ENCODE assay signal across 28 mouse cellular contexts in genomic region chr4:56124515-56124914, GRCm38 (mm10).
DNase-seq lines count a peak whose midpoint lies in the region; ATAC-seq and TF ChIP-seq lines count a peak whose summit lies in the region.
"Had no signal": no experiment of that assay in that cellular context is flagged by ENCODE, and none has a peak within 500 bp of the region (broad histone marks: within the 10 kb centered on the region; RNA-seq: fewer than 3 reads in every experiment).

No protein-coding gene starts in this region.

- H3K27me3 ChIP-seq in heart, embryonic 13.5 days (replicated peaks): no peaks in the 10 kb centered on the region
- H3K27me3 ChIP-seq in heart, embryonic 15.5 days: no peaks in the 10 kb centered on the region
- no peaks in the 10 kb centered on the region for H3K27me3 ChIP-seq in heart, postnatal 0 days (ENCODE audit: control insufficient read depth, insufficient read depth, low read length)
- H3K27me3 ChIP-seq: CH12.LX; embryonic facial prominence, embryonic 13.5 days; embryonic facial prominence, embryonic 15.5 days; forebrain, embryonic 12.5 days; Patski had no signal

- no peak for TF ChIP-seq CTCF in heart, postnatal 0 days (IDR thresholded peaks at IDR 0.05; ENCODE audit: low read depth)

- H3K4me1 ChIP-seq in heart, embryonic 13.5 days: peaks cover 15% of the 10 kb centered on the region; the same call in 1 of the 2 replicates
- peaks cover 10% of the 10 kb centered on the region; the same call in 1 of the 2 replicates for H3K4me1 ChIP-seq in heart, embryonic 15.5 days (replicated peaks)
- no peaks in the 10 kb centered on the region for H3K4me1 ChIP-seq in heart, postnatal 0 days (ENCODE audit: control insufficient read depth, insufficient read depth)
- H3K4me1 ChIP-seq: embryonic facial prominence, embryonic 15.5 days; forebrain, embryonic 10.5 days had no signal

- no peak for DNase-seq in heart, adult 11 months
- no peak for DNase-seq in heart, postnatal 4 days
- peak; percentile 63 for DNase-seq in heart, postnatal 0 days (ENCODE audit: low spot score)
- no peak for DNase-seq in heart, postnatal 25 days (ENCODE audit: low spot score)
- DNase-seq: adrenal gland, adult 8-10 months; adrenal gland, postnatal 14 days; adrenal gland, postnatal 36 days; B cell, adult 2 months; cerebellum, adult 11-12 months; cerebellum, adult 2 months; cerebellum, adult 9-10 months; cerebellum, postnatal 10 days; cerebellum, postnatal 25 days; embryo, embryonic 11 days had no signal

- no peaks in the 10 kb centered on the region for H3K9me3 ChIP-seq in heart, embryonic 13.5 days
- no peaks in the 10 kb centered on the region for H3K9me3 ChIP-seq in heart, embryonic 15.5 days (replicated peaks)
- H3K9me3 ChIP-seq in heart, postnatal 0 days (replicated peaks; ENCODE audit: control insufficient read depth, low read length): no peaks in the 10 kb centered on the region
- H3K9me3 ChIP-seq: embryonic facial prominence, embryonic 13.5 days; embryonic facial prominence, embryonic 15.5 days; forebrain, embryonic 10.5 days; forebrain, embryonic 12.5 days had no signal

- H3K4me3 ChIP-seq in heart, embryonic 13.5 days: no peak overlapping the region
- no peak overlapping the region for H3K4me3 ChIP-seq in heart, embryonic 15.5 days
- no peak overlapping the region for H3K4me3 ChIP-seq in heart, postnatal 0 days (ENCODE audit: low read depth, low read length)
- H3K4me3 ChIP-seq: embryonic facial prominence, embryonic 13.5 days; embryonic facial prominence, embryonic 15.5 days; erythroblast, embryonic 14.5 days; forebrain, embryonic 10.5 days; forebrain, embryonic 12.5 days had no signal

- H3K9ac ChIP-seq in heart, embryonic 13.5 days: no peak overlapping the region
- no peak overlapping the region for H3K9ac ChIP-seq in heart, embryonic 15.5 days
- H3K9ac ChIP-seq in heart, postnatal 0 days (replicated peaks; ENCODE audit: low read depth, low read length): no peak overlapping the region
- H3K9ac ChIP-seq: embryonic facial prominence, embryonic 13.5 days; embryonic facial prominence, embryonic 15.5 days; forebrain, embryonic 12.5 days had no signal

- intact Hi-C loops in heart, postnatal 25 days (cut with DNase I): no loop called here

- peak overlapping the region; percentile 77 for H3K27ac ChIP-seq in heart, embryonic 13.5 days (replicated peaks)
- H3K27ac ChIP-seq in heart, embryonic 15.5 days: peak overlapping the region; percentile 58
- H3K27ac ChIP-seq in heart, postnatal 0 days (ENCODE audit: low read depth): peak overlapping the region; percentile 64
- H3K27ac ChIP-seq: embryonic facial prominence, embryonic 13.5 days; embryonic facial prominence, embryonic 15.5 days; forebrain, embryonic 10.5 days; forebrain, embryonic 12.5 days had no signal

- H3K36me3 ChIP-seq in heart, embryonic 13.5 days: no peaks in the 10 kb centered on the region
- H3K36me3 ChIP-seq in heart, embryonic 15.5 days: no peaks in the 10 kb centered on the region
- no peaks in the 10 kb centered on the region for H3K36me3 ChIP-seq in heart, postnatal 0 days (replicated peaks; ENCODE audit: control insufficient read depth, insufficient read depth, low read length)
- H3K36me3 ChIP-seq: embryonic facial prominence, embryonic 13.5 days; embryonic facial prominence, embryonic 15.5 days; forebrain, embryonic 10.5 days; forebrain, embryonic 12.5 days; G1E had no signal

- no peak overlapping the region for H3K4me2 ChIP-seq in heart, embryonic 13.5 days
- H3K4me2 ChIP-seq in heart, embryonic 15.5 days: no peak overlapping the region
- H3K4me2 ChIP-seq in heart, postnatal 0 days (ENCODE audit: low read depth, low read length): no peak overlapping the region
- H3K4me2 ChIP-seq: embryonic facial prominence, embryonic 13.5 days; embryonic facial prominence, embryonic 15.5 days; forebrain, embryonic 12.5 days had no signal

- no peak for ATAC-seq in heart, embryonic 13.5 days (ENCODE audit: extremely low read depth, insufficient number of reproducible peaks, low FRiP score, low TSS enrichment)
- peak; percentile 73; the same call in 1 of the 2 replicates for ATAC-seq in heart, embryonic 15.5 days (replicated peaks; ENCODE audit: insufficient number of reproducible peaks, insufficient read depth, low FRiP score, low read depth)
- ATAC-seq in heart, postnatal 0 days (ENCODE audit: insufficient read depth, low read depth): peak; percentile 55; the same call in 1 of the 2 replicates
- peak; percentile 62 for ATAC-seq in common myeloid progenitor, adult 5-6 weeks (replicated peaks; ENCODE audit: low read depth, poor library complexity, severe bottlenecking)
- ATAC-seq: activated CD4-positive, CD25-positive, alpha-beta regulatory T cell, adult 4 months; CD4-positive, CD25-positive, alpha-beta regulatory T cell, adult 4 months; forebrain, embryonic 14.5 days; Patski had no signal

- TF ChIP-seq EP300 in heart, postnatal 0 days (IDR thresholded peaks at IDR 0.05; ENCODE audit: low read depth): no peak
